Comparison of ENCODE assay signal across 9 mouse cellular contexts in the genomic region with DNA sequence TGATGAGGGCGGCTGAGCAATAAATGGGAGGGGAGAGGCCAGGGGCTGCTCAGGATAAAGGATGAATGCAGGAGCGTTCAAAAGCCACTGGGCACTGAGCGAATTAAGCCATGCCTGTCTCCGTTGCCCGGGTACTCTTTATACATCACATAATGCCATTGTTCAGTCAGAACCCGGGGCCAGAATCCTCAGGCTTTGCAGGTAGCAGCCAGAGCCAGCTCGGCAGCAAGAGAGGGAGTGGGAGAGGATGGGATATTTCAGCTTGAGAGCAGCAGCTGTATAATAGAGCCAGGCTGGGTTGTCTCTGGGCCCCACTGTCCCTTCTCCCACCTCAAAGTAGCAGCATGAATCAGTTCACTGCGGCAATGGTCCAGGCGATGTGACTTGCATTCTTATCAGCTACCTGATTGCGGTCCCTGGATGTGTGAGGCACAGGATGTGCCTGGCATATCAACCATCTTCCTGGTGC.
A peak's percentile ranks its signal among the peaks of the same experiment; 100 is the strongest.
DNase-seq lines count a peak whose midpoint lies in the region; ATAC-seq and TF ChIP-seq lines count a peak whose summit lies in the region.
"Had no signal": no experiment of that assay in that cellular context is flagged by ENCODE, and none has a peak within 500 bp of the region (broad histone marks: within the 10 kb centered on the region; RNA-seq: fewer than 3 reads in every experiment).

No protein-coding gene starts in this region.

- H3K4me3 ChIP-seq in forebrain, embryonic 11.5 days (ENCODE audit: low read depth, low read length): no peak overlapping the region
- H3K4me3 ChIP-seq in layer of hippocampus, adult 2 months: no peak overlapping the region
- H3K4me3 ChIP-seq in midbrain, embryonic 15.5 days: no peak overlapping the region
- H3K4me3 ChIP-seq: erythroblast, embryonic 14.5 days had no signal

- peak; percentile 29; the same call in 1 of the 2 replicates for TF ChIP-seq POLR2A in brain, embryonic 14.5 days (IDR thresholded peaks at IDR 0.05; ENCODE audit: borderline replicate concordance, extremely low read depth, insufficient read depth, insufficient read length, poor library complexity, severe bottlenecking)

- H3K4me2 ChIP-seq in forebrain, embryonic 11.5 days (ENCODE audit: low read depth, low read length, severe bottlenecking): peak overlapping the region; percentile 29; the same call in 1 of the 2 replicates
- H3K4me2 ChIP-seq in midbrain, embryonic 15.5 days: peak overlapping the region; percentile 16

- WGBS in forebrain, embryonic 11.5 days: 17% methylated on average over 10 of the region's 10 CpGs
- WGBS in midbrain, embryonic 15.5 days: 10% methylated on average over 10 of the region's 10 CpGs

- ATAC-seq in forebrain, embryonic 11.5 days (replicated peaks; ENCODE audit: low FRiP score): peak; percentile 89
- peak; percentile 87 for ATAC-seq in midbrain, embryonic 15.5 days (replicated peaks)
- ATAC-seq in megakaryocyte, adult 5-6 weeks (ENCODE audit: poor library complexity, severe bottlenecking): no peak

- H3K27ac ChIP-seq in forebrain, embryonic 11.5 days (ENCODE audit: low read depth, low read length): peak overlapping the region; percentile 99
- peak overlapping the region; percentile 79 for H3K27ac ChIP-seq in layer of hippocampus, adult 2 months
- peak overlapping the region; percentile 95 for H3K27ac ChIP-seq in midbrain, embryonic 15.5 days

- H3K9me3 ChIP-seq in forebrain, embryonic 11.5 days (ENCODE audit: control insufficient read depth, low read length): no peaks in the 10 kb centered on the region
- no peaks in the 10 kb centered on the region for H3K9me3 ChIP-seq in midbrain, embryonic 15.5 days

- peaks cover 2% of the 10 kb centered on the region; the same call in 1 of the 2 replicates for H3K27me3 ChIP-seq in forebrain, embryonic 11.5 days (ENCODE audit: control insufficient read depth, insufficient read depth, low read length)
- no peaks in the 10 kb centered on the region for H3K27me3 ChIP-seq in midbrain, embryonic 15.5 days (replicated peaks)

- H3K4me1 ChIP-seq in forebrain, embryonic 11.5 days (replicated peaks; ENCODE audit: control insufficient read depth, insufficient read depth, low read length): peaks cover 30% of the 10 kb centered on the region
- H3K4me1 ChIP-seq in midbrain, embryonic 15.5 days: peaks cover 50% of the 10 kb centered on the region

- TF ChIP-seq CTCF in brain, embryonic 14.5 days (IDR thresholded peaks at IDR 0.05; ENCODE audit: borderline replicate concordance, extremely low read depth, insufficient read depth, insufficient read length): no peak
- TF ChIP-seq CTCF in layer of hippocampus, adult 2 months (conservative IDR thresholded peaks at IDR 0.05): no peak

- H3K36me3 ChIP-seq in forebrain, embryonic 11.5 days (ENCODE audit: control insufficient read depth, insufficient read depth, low read length): no peaks in the 10 kb centered on the region
- no peaks in the 10 kb centered on the region for H3K36me3 ChIP-seq in midbrain, embryonic 15.5 days (replicated peaks)

- peak; percentile 98 for DNase-seq in brain, embryonic 14.5 days (ENCODE audit: low read depth)
- peak; percentile 90 for DNase-seq in forebrain, embryonic 11.5 days (ENCODE audit: low spot score)
- DNase-seq in layer of hippocampus, adult 2 months (ENCODE audit: low spot score in 2 of 2): peak; percentile 34 to 69
- DNase-seq in kidney, adult 11 months: no peak
- DNase-seq in spleen, adult 12 weeks (ENCODE audit: low spot score): no peak
- DNase-seq in B cell, adult 2 months: no peak

- peak overlapping the region; percentile 62 for H3K9ac ChIP-seq in forebrain, embryonic 11.5 days (ENCODE audit: low read length)
- H3K9ac ChIP-seq in midbrain, embryonic 15.5 days: peak overlapping the region; percentile 22; the same call in 1 of the 2 replicates

Comparison
In these comparisons a context has a peak if more than half of its experiments do, and no peak if none do; other contexts are left out.
1. DNase-seq: peak in brain, embryonic 14.5 days (single experiment), forebrain, embryonic 11.5 days (single experiment) and layer of hippocampus, adult 2 months (2 of 2); none in kidney, adult 11 months (single experiment), spleen, adult 12 weeks (single experiment) and B cell, adult 2 months (0 of 2).
2. Peak in every context shown above with its lines, with median percentiles within 50 percentile points of each other: H3K27ac ChIP-seq.